Mouse (Mus musculus): ENCODE measurements around the gene Rpl18.

DNA sequence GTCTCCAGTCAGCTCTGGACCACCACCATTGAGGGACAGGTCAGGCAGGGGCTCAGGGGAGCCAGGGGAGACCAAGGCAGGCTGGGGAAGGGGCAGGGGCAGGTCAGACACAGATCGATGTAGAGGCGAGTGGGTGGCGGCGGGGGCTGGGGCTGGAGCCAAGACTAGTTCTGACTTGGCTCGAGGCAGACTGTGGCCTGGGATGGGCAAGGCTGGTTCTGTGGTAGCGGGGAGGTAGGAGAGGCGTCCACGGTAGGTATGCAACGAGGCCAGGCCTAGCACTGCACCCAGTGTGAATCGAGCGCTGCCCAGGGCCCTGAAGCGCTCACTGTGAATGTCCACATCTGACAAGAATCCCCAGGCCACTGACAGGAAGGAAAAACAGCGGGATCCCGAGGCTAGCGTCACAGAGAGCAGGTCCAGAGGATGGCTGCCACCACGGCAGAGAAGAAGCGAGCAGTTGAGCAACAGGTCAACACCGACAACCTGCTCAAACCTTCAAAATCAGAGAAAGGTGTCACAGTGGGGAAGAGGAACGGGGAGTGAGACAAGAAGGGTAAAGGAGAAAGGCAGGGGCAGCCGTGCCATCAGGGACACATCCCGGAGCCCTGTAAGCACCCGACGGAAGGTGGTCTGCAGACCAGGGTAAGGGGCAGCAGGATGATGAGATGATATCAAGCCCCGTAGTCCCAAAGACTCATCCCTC, 3.8 kb upstream of the Rpl18 start:
- TF ChIP-seq CTCF (IDR thresholded peaks at IDR 0.05; ENCODE audit: borderline replicate concordance, insufficient read depth, low read length) (no peak), POLR2A (IDR thresholded peaks at IDR 0.05; ENCODE audit: low read depth, low read length) (no peak; the same call in 1 of the 2 replicates)

All from embryonic fibroblast, embryonic 13.5 days (primary cell).